Mouse (Mus musculus): ENCODE data around the gene C130032M10Rik. TPM values are rescaled to one million over a fixed set of nuclear protein-coding genes. Genes with fewer than 3 reads are reported as not detected.

C130032M10Rik gene
- polyA plus RNA-seq, 1 experiment from 2014 or later: 0.54 TPM

DNA sequence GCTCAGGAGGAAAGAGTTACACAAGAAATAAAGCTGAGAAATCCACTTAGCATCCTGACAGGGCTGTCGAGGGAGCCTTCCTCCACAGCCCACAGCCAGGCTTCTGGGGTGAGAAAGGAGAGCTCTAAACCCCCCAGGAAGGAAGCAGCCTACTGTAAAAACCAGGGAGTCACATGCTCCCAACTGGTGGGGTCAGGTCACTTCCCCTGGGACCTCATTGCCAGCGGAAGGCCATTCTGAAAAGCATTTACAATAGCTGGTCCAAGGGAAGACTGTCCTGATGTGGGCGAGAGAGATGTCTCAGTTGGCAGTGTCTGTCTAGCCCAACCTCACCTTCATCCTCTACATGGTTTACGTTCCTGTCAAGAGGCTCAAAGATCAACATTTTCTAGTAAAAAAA lies 33.0 kb downstream of the C130032M10Rik start:
- H3K4me1 ChIP-seq (ENCODE audit: control insufficient read depth, insufficient read depth, low read length): peaks cover 30% of the 10 kb centered on the region
- no peaks in the 10 kb centered on the region for H3K36me3 ChIP-seq (ENCODE audit: control insufficient read depth, insufficient read depth, low read length)
- WGBS (ENCODE audit: insufficient replicate concordance): 44% methylated on average over 4 of the region's 4 CpGs
- ATAC-seq (replicated peaks; ENCODE audit: insufficient number of reproducible peaks, low FRiP score, low TSS enrichment): no peak
- H3K27me3 ChIP-seq (ENCODE audit: control insufficient read depth, insufficient read depth, low read length): no peaks in the 10 kb centered on the region
- no peak overlapping the region for H3K9ac ChIP-seq (ENCODE audit: low read depth, low read length)
- H3K9me3 ChIP-seq (replicated peaks; ENCODE audit: control insufficient read depth, low read length): no peaks in the 10 kb centered on the region
- no peak overlapping the region for H3K27ac ChIP-seq (ENCODE audit: low read depth, low read length)
- H3K4me2 ChIP-seq: no peak overlapping the region
- H3K4me3 ChIP-seq (ENCODE audit: low read depth, low read length): no peak overlapping the region

GRCm38 (mm10) chr9:114549117-114549516 lies 33.6 kb downstream of the C130032M10Rik start:
- H3K4me3 ChIP-seq (ENCODE audit: low read depth, low read length): no peak overlapping the region
- H3K4me2 ChIP-seq: no peak overlapping the region
- ATAC-seq (replicated peaks; ENCODE audit: insufficient number of reproducible peaks, low FRiP score, low TSS enrichment): no peak
- no peaks in the 10 kb centered on the region for H3K36me3 ChIP-seq (ENCODE audit: control insufficient read depth, insufficient read depth, low read length)
- no peaks in the 10 kb centered on the region for H3K9me3 ChIP-seq (replicated peaks; ENCODE audit: control insufficient read depth, low read length)
- H3K27ac ChIP-seq (ENCODE audit: low read depth, low read length): no peak overlapping the region
- 44% methylated on average over 5 of the region's 5 CpGs for WGBS (ENCODE audit: insufficient replicate concordance)
- no peaks in the 10 kb centered on the region for H3K27me3 ChIP-seq (ENCODE audit: control insufficient read depth, insufficient read depth, low read length)
- H3K4me1 ChIP-seq (ENCODE audit: control insufficient read depth, insufficient read depth, low read length): peaks cover 28% of the 10 kb centered on the region
- H3K9ac ChIP-seq (ENCODE audit: low read depth, low read length): no peak overlapping the region

DNA sequence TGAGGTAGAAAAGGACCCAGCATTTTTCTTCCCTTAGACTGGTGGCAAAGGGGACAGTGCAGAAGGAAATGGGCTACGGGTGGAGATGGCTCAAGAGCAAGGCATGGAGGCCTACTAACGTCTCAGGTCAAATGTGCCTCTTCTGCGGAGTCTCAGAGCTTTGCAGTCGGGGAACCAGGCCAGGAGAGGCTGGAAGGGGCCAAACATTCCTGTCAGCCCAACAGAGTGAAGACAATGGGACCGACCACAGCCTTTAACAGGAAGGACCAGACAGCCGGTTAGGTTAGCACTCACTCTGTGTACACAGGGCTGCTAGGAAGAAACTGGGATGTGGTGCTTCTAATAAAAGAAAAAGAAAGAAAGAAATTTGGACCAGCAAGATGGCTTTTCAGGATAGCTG lies 34.5 kb downstream of the C130032M10Rik start:
- Histone ChIP-seq H3K27ac (ENCODE audit: low read depth, low read length) (no peak overlapping the region), H3K27me3 (ENCODE audit: control insufficient read depth, insufficient read depth, low read length) (no peaks in the 10 kb centered on the region), H3K4me1 (ENCODE audit: control insufficient read depth, insufficient read depth, low read length) (peaks cover 27% of the 10 kb centered on the region), H3K9ac (ENCODE audit: low read depth, low read length) (no peak overlapping the region), H3K36me3 (ENCODE audit: control insufficient read depth, insufficient read depth, low read length) (no peaks in the 10 kb centered on the region), H3K4me2 (no peak overlapping the region), H3K4me3 (ENCODE audit: low read depth, low read length) (no peak overlapping the region), H3K9me3 (replicated peaks; ENCODE audit: control insufficient read depth, low read length) (no peaks in the 10 kb centered on the region)
- 20% methylated on average over 6 of the region's 6 CpGs for WGBS (ENCODE audit: insufficient replicate concordance)
- no peak for ATAC-seq (replicated peaks; ENCODE audit: insufficient number of reproducible peaks, low FRiP score, low TSS enrichment)

DNA sequence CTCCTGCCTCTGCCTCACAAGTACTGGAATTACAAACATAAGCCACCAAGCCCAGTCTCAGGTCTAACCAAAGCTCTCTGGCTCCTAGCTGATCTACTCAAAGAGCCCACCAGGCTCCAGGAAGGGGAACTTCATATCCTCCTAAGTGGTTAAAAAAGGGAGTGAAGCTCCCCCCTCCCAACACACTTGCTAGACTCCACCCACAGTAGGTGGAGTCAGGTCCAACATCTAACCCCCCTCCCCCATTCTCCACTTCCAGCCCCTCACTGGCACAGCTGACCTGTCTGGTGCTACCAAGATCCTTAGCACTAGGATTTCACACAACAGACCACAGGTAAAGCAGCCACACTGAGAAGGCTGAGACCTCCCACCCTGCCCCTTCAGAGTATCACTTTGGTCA lies 38.3 kb downstream of the C130032M10Rik start:
- Histone ChIP-seq H3K9me3 (replicated peaks; ENCODE audit: control insufficient read depth, low read length) (no peaks in the 10 kb centered on the region), H3K27me3 (ENCODE audit: control insufficient read depth, insufficient read depth, low read length) (no peaks in the 10 kb centered on the region), H3K4me3 (ENCODE audit: low read depth, low read length) (no peak overlapping the region), H3K27ac (ENCODE audit: low read depth, low read length) (no peak overlapping the region), H3K9ac (ENCODE audit: low read depth, low read length) (no peak overlapping the region), H3K4me1 (ENCODE audit: control insufficient read depth, insufficient read depth, low read length) (peaks cover 23% of the 10 kb centered on the region), H3K4me2 (no peak overlapping the region), H3K36me3 (ENCODE audit: control insufficient read depth, insufficient read depth, low read length) (no peaks in the 10 kb centered on the region)
- no peak for ATAC-seq (replicated peaks; ENCODE audit: insufficient number of reproducible peaks, low FRiP score, low TSS enrichment)

GRCm38 (mm10) chr9:114554355-114554979 lies 39.0 kb downstream of the C130032M10Rik start:
- Histone ChIP-seq H3K4me3 (ENCODE audit: low read depth, low read length) (no peak overlapping the region), H3K4me1 (ENCODE audit: control insufficient read depth, insufficient read depth, low read length) (peaks cover 20% of the 10 kb centered on the region), H3K36me3 (ENCODE audit: control insufficient read depth, insufficient read depth, low read length) (no peaks in the 10 kb centered on the region), H3K27me3 (ENCODE audit: control insufficient read depth, insufficient read depth, low read length) (peaks cover 2% of the 10 kb centered on the region; the same call in 1 of the 2 replicates), H3K9ac (ENCODE audit: low read depth, low read length) (no peak overlapping the region), H3K27ac (ENCODE audit: low read depth, low read length) (no peak overlapping the region), H3K9me3 (replicated peaks; ENCODE audit: control insufficient read depth, low read length) (no peaks in the 10 kb centered on the region), H3K4me2 (no peak overlapping the region)
- ATAC-seq (replicated peaks; ENCODE audit: insufficient number of reproducible peaks, low FRiP score, low TSS enrichment): no peak
- WGBS (ENCODE audit: insufficient replicate concordance): 69% methylated on average over 5 of the region's 5 CpGs

DNA sequence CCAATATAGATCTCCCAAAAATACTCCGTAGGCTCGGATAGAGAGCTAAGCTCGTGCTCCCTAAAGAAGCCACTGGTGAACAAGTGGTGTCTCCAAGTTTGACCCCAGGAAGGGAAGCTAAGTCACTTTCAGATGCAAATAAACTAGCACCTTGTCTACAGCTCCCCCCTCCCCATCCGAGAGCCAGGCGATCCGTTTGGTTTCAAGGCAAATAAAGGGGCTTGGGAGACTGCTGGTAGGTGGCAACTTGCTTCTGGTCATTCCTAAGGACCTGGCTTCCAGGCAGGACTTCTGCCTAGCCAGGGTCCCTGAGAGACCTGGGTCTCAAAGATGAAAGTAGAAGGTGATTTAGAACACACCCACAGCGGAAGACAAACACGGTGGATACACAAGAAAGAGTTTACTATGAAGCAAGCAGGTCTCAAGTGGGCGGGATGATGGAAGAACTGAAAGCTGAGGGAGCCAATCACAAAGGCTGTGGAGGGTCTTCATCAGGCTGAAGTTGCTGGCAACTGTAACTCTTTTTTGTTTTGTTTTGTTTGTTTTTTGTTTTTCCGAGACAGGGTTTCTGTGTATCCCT lies 40.9 kb downstream of the C130032M10Rik start:
- peaks cover 2% of the 10 kb centered on the region; the same call in 1 of the 2 replicates for H3K27me3 ChIP-seq (ENCODE audit: control insufficient read depth, insufficient read depth, low read length)
- WGBS (ENCODE audit: insufficient replicate concordance): 32% methylated on average over 10 of the region's 10 CpGs
- peaks cover 26% of the 10 kb centered on the region for H3K4me1 ChIP-seq (ENCODE audit: control insufficient read depth, insufficient read depth, low read length)
- H3K9me3 ChIP-seq (replicated peaks; ENCODE audit: control insufficient read depth, low read length): no peaks in the 10 kb centered on the region
- H3K4me2 ChIP-seq: peak overlapping the region; percentile 3
- H3K9ac ChIP-seq (ENCODE audit: low read depth, low read length): 0 out of 2 replicates have a peak overlapping the region, but pooled peaks have one; percentile 22
- no peaks in the 10 kb centered on the region for H3K36me3 ChIP-seq (ENCODE audit: control insufficient read depth, insufficient read depth, low read length)
- no peak overlapping the region for H3K27ac ChIP-seq (ENCODE audit: low read depth, low read length)
- ATAC-seq (replicated peaks; ENCODE audit: insufficient number of reproducible peaks, low FRiP score, low TSS enrichment): no peak
- H3K4me3 ChIP-seq (ENCODE audit: low read depth, low read length): no peak overlapping the region

DNA sequence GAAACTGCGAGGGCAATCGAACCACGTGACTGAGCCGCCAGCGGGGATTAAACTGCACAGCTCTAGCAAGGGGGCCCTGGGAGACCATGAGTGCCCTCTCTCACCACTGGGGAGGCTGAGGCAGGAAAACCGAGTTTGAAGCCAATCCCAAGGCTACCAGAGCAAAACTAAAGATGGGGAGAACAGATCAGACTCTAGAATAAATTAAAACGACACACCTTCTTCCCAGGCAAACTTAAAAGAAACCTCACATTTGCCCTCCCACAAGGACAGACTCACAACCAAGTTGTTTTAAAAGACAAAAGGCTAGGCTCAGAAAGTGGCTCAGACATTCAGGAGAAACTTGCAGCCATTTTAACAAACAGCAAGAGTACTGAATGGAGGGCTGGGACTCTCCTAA lies 41.6 kb downstream of the C130032M10Rik start:
- H3K4me2 ChIP-seq: peak overlapping the region; percentile 4; the same call in 1 of the 2 replicates
- H3K4me1 ChIP-seq (ENCODE audit: control insufficient read depth, insufficient read depth, low read length): peaks cover 26% of the 10 kb centered on the region
- H3K4me3 ChIP-seq (ENCODE audit: low read depth, low read length): no peak overlapping the region
- H3K27ac ChIP-seq (ENCODE audit: low read depth, low read length): no peak overlapping the region
- H3K27me3 ChIP-seq (ENCODE audit: control insufficient read depth, insufficient read depth, low read length): peaks cover 3% of the 10 kb centered on the region; the same call in 1 of the 2 replicates
- no peak overlapping the region for H3K9ac ChIP-seq (ENCODE audit: low read depth, low read length)
- ATAC-seq (replicated peaks; ENCODE audit: insufficient number of reproducible peaks, low FRiP score, low TSS enrichment): no peak
- H3K36me3 ChIP-seq (ENCODE audit: control insufficient read depth, insufficient read depth, low read length): no peaks in the 10 kb centered on the region
- H3K9me3 ChIP-seq (replicated peaks; ENCODE audit: control insufficient read depth, low read length): no peaks in the 10 kb centered on the region
- 19% methylated on average over 7 of the region's 7 CpGs for WGBS (ENCODE audit: insufficient replicate concordance)

DNA sequence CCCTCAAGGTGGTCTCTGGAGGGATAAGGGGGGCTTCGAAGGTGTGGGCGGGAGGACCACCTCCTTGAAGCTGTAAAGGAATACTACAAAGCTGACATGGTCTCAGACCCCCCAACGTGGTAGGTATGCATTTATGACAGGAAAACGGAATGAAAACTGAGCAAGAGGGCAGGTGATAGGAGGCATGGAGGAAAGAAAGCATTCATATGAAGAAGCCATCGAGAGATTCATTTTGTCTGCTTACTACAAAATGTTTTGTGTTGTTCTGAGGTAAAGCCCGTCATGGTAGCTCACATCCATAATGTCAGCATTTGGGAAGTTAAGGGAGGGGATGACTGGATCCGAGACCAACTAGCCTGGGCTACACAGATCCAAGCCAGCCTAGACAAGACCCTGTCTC lies 44.6 kb downstream of the C130032M10Rik start:
- Histone ChIP-seq H3K27me3 (ENCODE audit: control insufficient read depth, insufficient read depth, low read length) (peaks cover 17% of the 10 kb centered on the region; the same call in 1 of the 2 replicates), H3K9me3 (replicated peaks; ENCODE audit: control insufficient read depth, low read length) (no peaks in the 10 kb centered on the region), H3K4me3 (ENCODE audit: low read depth, low read length) (peak overlapping the region; percentile 67; the same call in 1 of the 2 replicates), H3K27ac (ENCODE audit: low read depth, low read length) (no peak overlapping the region), H3K4me2 (peak overlapping the region; percentile 84), H3K36me3 (ENCODE audit: control insufficient read depth, insufficient read depth, low read length) (no peaks in the 10 kb centered on the region), H3K4me1 (ENCODE audit: control insufficient read depth, insufficient read depth, low read length) (peaks cover 16% of the 10 kb centered on the region), H3K9ac (ENCODE audit: low read depth, low read length) (peak overlapping the region; percentile 56; the same call in 1 of the 2 replicates)
- 17% methylated on average over 7 of the region's 7 CpGs for WGBS (ENCODE audit: insufficient replicate concordance)
- ATAC-seq (replicated peaks; ENCODE audit: insufficient number of reproducible peaks, low FRiP score, low TSS enrichment): no peak

Data from heart, embryonic 11.5 days (tissue).